Mouse (Mus musculus) kidney, postnatal 0 days (tissue): ENCODE measurements around the gene Ripor2. TPM values are rescaled to one million over a fixed set of nuclear protein-coding genes. Genes with fewer than 3 reads are reported as not detected.

ENCODE experiments used
- ATAC-seq: fragments of 200-750 bp; cut with Nextera tagmentation; replicated peaks from 2 replicates; pipeline ENCODE4 v1.8.0; 2017; ENCODE audit warnings: low read depth, moderate number of reproducible peaks, moderate TSS enrichment, moderate library complexity; ENCODE audit not compliant: low FRiP score
- DNase-seq: peaks from one replicate; pipeline ENCODE4 v3.0.0-alpha.2; 2016; ENCODE audit warnings: low spot score
- H3K27ac ChIP-seq: fragments of 300-500 bp; sonication (generic); 2 replicates; pipeline ENCODE4 v1.5.1; 2014; ENCODE audit warnings: mild to moderate bottlenecking
- H3K27me3 ChIP-seq: fragments of 300-500 bp; sonication (generic); 2 replicates; pipeline ENCODE4 v1.6.1; 2014; ENCODE audit warnings: low read length, mixed read lengths; ENCODE audit not compliant: insufficient read depth
- H3K36me3 ChIP-seq: fragments of 300-500 bp; sonication (generic); 2 replicates; pipeline ENCODE4 v1.6.1; 2014; ENCODE audit warnings: low read length, mixed read lengths; ENCODE audit not compliant: insufficient read depth
- H3K4me1 ChIP-seq: fragments of 300-500 bp; sonication (generic); replicated peaks from 2 replicates; pipeline ENCODE4 v1.6.1; 2014; ENCODE audit warnings: antibody characterized with exemption, low read length, mixed read lengths; ENCODE audit not compliant: insufficient read depth
- H3K4me2 ChIP-seq: fragments of 300-500 bp; sonication (generic); 2 replicates; pipeline ENCODE4 v1.6.1; 2014; ENCODE audit warnings: mild to moderate bottlenecking, low read length, moderate library complexity, mixed read lengths
- H3K4me3 ChIP-seq: fragments of 300-500 bp; sonication (generic); replicated peaks from 2 replicates; pipeline ENCODE4 v1.5.1; 2014; ENCODE audit warnings: low read depth, low read length
- H3K9ac ChIP-seq: fragments of 300-500 bp; sonication (generic); 2 replicates; pipeline ENCODE4 v1.6.1; 2014; ENCODE audit warnings: low read depth, low read length
- H3K9me3 ChIP-seq: fragments of 300-500 bp; sonication (generic); replicated peaks from 2 replicates; pipeline ENCODE4 v1.6.1; 2016; ENCODE audit warnings: low read length, inconsistent platforms, mixed read lengths
- CTCF ChIP-seq: IDR thresholded peaks from 2 replicates; pipeline ENCODE4 v1.5.1; 2016; ENCODE audit warnings: antibody characterized with exemption, low read depth, mild to moderate bottlenecking, moderate library complexity
- WGBS: fragments of 180-500 bp; shearing (Covaris S2); extraction: QIAGEN DNeasy Blood & Tissue Kit; methylation state at CpG from one replicate; pipeline ENCODE4 v1.1.7; 2014; 5-methylcytosine and 5-hydroxymethylcytosine counted together
- polyA plus RNA-seq: library from polyadenylated mRNA; unstranded; fragments of >200 nt; fragmentation: Nextera tagmentation; extraction: Ambion mirVana; gene quantifications from 2 replicates; pipeline ENCODE4 v1.2.1, GENCODE M21; 2015

Ripor2 gene
- polyA plus RNA-seq, 1 experiment from 2014 or later, result 2.2 TPM

DNA sequence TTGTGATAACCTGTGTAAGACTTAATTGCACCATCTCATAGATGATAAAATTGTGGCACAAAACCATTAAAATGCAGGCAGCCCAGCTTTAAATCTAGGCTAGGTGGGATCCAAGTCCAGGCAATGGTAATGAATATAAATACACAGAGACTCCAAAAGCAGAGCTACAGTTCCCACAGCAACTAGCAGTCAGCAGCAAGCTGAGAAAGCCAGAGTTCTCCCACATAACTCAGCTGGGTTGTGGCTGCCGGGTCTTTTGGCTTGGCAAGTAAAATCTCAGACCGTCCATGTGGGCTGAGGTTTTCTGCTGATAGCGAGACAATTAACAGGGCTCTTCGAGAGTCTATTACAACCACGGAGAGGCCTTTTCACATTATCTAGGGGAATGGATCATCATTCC is 66.0 kb downstream of the Ripor2 start:
- Histone ChIP-seq H3K27ac (no peak overlapping the region), H3K4me1 (no peaks in the 10 kb centered on the region), H3K9me3 (no peaks in the 10 kb centered on the region), H3K4me2 (no peak overlapping the region), H3K4me3 (no peak overlapping the region), H3K9ac (no peak overlapping the region), H3K36me3 (no peaks in the 10 kb centered on the region), H3K27me3 (no peaks in the 10 kb centered on the region)
- DNase-seq (no peak), ATAC-seq (no peak)
- TF ChIP-seq CTCF, result no peak
- WGBS, result 78% methylated on average over 5 of the region's 5 CpGs

DNA sequence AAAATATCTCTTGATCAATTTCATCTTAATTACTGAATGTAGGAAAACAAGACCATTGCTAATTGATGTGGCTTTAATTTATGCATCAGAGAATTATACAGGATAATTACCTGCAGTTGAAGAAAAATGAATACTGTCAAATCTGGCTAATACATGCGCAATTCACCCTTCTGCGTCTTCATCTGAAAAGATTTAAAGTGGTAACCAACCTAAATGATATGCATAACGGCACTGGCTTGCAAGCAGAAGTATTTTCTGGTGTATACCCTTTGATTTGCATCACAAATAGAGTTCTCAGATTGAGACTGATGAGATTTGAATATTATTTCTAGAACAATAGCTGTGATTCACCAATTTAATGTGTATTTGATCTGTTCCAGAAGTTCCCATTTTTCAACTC is 66.7 kb downstream of the Ripor2 start:
- WGBS, result 93% methylated on average over 3 of the region's 3 CpGs

DNA sequence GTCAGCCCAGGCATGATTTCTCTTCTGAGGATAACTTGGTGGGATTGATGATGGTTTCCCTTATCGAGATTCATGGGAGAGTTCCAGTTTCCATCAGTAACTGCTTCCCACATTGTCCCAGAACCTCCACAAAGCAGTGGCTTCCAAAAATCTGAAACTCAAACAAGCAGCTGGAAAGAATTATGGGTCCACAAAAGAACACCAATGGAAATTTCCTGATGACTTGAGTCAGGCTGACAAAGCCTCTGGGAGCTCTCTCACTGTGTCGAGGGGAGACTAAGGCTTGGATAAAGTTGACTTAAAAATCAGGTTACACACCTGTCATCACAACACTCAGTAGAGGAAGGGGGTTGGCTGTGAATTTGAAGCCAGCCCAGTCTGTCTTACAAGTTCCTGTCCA is 67.1 kb downstream of the Ripor2 start:
- Histone ChIP-seq H3K4me3 (no peak overlapping the region), H3K27me3 (no peaks in the 10 kb centered on the region), H3K9me3 (no peaks in the 10 kb centered on the region), H3K27ac (no peak overlapping the region), H3K9ac (no peak overlapping the region), H3K4me2 (no peak overlapping the region), H3K36me3 (no peaks in the 10 kb centered on the region), H3K4me1 (no peaks in the 10 kb centered on the region)
- ATAC-seq (no peak), DNase-seq (no peak)
- 55% methylated on average over 2 of the region's 2 CpGs for WGBS
- no peak for TF ChIP-seq CTCF

More for the DNA sequence above, 66.7 kb downstream of the Ripor2 start:
- H3K36me3 ChIP-seq, result no peaks in the 10 kb centered on the region
- no peak for TF ChIP-seq CTCF
- H3K4me1 ChIP-seq, result no peaks in the 10 kb centered on the region
- H3K9me3 ChIP-seq, result no peaks in the 10 kb centered on the region
- H3K27ac ChIP-seq, result no peak overlapping the region
- no peak for ATAC-seq
- no peak overlapping the region for H3K9ac ChIP-seq
- H3K4me2 ChIP-seq, result no peak overlapping the region
- H3K27me3 ChIP-seq, result no peaks in the 10 kb centered on the region
- DNase-seq, result no peak
- H3K4me3 ChIP-seq, result no peak overlapping the region

DNA sequence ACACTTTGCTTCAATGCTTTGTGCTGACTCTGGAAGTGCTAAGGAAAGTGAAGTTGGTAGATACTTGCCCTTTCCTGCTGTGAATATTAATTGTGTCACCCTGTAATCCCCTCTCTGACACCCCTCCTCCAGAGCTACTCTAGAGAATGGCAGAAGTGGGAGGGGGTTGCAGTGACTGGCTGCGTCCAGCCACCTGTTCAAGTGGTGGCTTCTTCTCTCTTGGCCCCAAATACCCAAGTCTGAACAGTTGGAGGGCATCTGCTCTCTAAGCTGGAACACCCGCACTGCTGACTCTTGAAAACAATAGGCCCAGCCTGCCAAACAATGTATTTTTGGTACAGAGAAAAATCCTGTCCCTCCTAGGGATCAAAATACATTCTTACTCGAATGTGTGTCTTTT is 69.0 kb downstream of the Ripor2 start:
- no peaks in the 10 kb centered on the region for H3K9me3 ChIP-seq
- H3K9ac ChIP-seq, result no peak overlapping the region
- no peaks in the 10 kb centered on the region for H3K36me3 ChIP-seq
- 63% methylated on average over 3 of the region's 3 CpGs for WGBS
- H3K4me2 ChIP-seq, result no peak overlapping the region
- H3K27ac ChIP-seq, result no peak overlapping the region
- no peak for TF ChIP-seq CTCF
- no peaks in the 10 kb centered on the region for H3K27me3 ChIP-seq
- no peak overlapping the region for H3K4me3 ChIP-seq
- H3K4me1 ChIP-seq, result no peaks in the 10 kb centered on the region
- no peak for DNase-seq
- ATAC-seq, result no peak

DNA sequence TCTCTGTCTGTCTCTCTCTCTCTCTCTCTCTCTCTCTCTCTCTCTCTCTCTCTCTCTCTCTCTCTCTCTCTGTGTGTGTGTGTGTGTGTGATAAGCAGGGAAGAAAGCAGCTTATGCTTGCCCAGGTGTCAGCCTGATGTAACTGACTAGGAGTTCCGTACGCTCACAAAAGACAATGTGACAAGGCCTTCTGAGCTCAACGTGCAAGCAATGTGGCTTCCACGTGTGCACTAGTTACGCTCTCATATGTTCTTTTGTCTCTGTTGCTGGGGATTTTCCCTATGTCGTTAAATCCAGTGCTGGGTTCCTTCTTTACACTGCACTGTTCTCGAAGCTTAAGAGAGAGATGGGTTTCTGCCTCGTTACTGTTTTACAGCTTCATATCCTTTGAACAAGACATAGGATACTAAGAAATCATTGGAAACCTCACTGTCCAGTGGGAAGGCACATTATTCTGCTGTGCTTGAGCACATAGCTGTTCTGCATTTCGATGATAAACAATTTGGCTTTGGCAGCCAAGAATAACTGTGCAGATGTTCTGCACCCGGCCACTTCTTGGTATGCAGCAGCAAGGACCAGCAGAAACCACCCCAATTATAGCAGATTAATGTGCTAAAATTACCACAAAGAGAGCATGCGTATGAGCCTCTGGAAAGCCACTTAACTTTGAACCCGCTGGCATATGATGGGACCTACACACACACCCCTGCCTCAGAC is 73.1 kb downstream of the Ripor2 start:
- Histone ChIP-seq H3K9ac (no peak overlapping the region), H3K27ac (no peak overlapping the region), H3K36me3 (no peaks in the 10 kb centered on the region), H3K4me2 (no peak overlapping the region), H3K9me3 (no peaks in the 10 kb centered on the region), H3K27me3 (no peaks in the 10 kb centered on the region), H3K4me1 (no peaks in the 10 kb centered on the region), H3K4me3 (no peak overlapping the region)
- no peak for TF ChIP-seq CTCF
- ATAC-seq (no peak), DNase-seq (peak; percentile 59)
- WGBS, result 64% methylated on average over 12 of the region's 12 CpGs

DNA sequence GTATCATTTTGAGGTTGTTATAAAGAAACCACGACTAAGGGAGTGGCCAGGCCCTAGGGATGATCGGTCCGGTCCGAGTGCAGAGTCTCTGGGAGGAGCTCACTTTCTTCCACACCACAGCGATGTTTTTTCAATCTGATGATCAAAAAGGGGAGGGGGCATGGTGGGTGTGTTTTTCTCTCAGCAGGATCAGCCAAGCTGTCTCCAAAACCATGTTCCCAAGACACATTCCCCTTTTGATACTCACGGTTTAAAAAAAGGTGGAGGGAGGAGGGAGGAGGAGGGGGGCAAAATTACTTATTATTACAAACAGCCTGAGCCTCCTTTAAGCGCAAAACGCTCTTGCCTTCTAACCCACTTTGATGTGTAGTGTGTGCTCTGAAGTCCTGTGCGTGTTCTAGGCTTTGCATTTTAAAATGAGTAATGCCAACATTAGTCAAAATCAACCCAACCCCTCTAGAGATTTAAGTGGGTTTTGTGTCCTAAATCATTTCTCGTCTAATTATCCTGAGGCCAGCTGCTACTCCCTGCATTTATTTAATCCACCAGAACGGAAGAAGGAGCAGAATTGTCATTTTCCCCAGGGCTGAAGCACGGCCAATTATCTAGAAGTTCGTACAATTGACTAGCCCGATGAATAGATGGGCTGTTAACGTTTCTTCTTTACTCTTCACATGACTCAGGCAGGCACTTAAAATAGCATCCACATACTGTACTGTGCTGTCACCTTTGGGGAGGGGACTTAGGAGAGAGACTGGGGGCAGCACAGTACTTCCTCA is 74.9 kb downstream of the Ripor2 start:
- Histone ChIP-seq H3K9ac (no peak overlapping the region), H3K9me3 (no peaks in the 10 kb centered on the region), H3K36me3 (no peaks in the 10 kb centered on the region), H3K27ac (no peak overlapping the region), H3K27me3 (no peaks in the 10 kb centered on the region), H3K4me1 (no peaks in the 10 kb centered on the region), H3K4me3 (no peak overlapping the region), H3K4me2 (no peak overlapping the region)
- WGBS, result 48% methylated on average over 15 of the region's 15 CpGs
- no peak for TF ChIP-seq CTCF
- ATAC-seq, result no peak
- DNase-seq, result no peak
